In the genomic region with DNA sequence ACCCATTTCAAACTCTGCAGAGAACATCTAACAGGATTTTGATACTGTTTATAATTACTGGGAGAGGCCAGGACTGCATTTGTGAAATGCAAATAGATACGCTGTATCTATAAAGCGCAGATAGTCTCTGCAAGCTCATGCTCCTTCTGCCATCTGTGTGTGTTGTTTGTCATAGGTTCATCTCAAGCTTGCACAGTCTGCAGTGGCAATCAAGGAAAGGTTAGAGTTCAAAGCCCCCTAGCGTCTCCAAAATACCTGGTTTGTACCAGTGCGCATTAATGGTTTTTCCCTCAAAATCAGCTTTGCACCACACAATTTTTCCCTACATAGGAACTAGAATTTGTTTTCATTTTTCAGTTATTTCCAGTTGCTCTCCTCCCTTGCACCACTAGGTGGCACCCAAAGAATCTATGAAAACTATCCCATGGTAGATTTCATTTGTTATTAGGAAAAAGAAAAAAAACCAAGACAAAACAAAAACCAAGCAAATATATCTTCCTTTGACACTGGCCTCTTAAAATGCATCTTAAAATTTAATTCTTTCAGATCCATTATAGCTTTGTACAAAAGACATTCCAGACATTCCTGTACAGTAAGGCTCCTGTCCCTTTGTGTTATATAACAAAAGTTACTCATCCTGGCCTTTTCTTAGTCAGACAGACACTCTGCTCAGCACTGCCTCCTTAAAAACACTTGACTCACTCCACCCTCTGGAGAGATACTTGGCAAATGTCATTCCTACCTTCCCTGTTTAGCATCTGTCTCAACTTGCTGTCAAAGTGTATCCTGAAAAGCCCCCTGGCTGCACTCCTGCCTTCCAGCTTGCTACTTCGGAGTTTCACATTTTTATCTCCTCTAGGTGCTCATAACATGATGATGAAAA, we compare ENCODE assay signal across 8 mouse cellular contexts.
DNase-seq lines count a peak whose midpoint lies in the region; ATAC-seq lines count a peak whose summit lies in the region.

No protein-coding gene starts in this region.

- no peak overlapping the region for H3K4me3 ChIP-seq in hindbrain, embryonic 16.5 days (ENCODE audit: low read length)

- no peaks in the 10 kb centered on the region for H3K9me3 ChIP-seq in hindbrain, embryonic 16.5 days (ENCODE audit: control insufficient read depth, low read length)

- peak; percentile 72 for DNase-seq in testis, postnatal 10 days (ENCODE audit: low spot score)
- DNase-seq in testis, postnatal 14 days (ENCODE audit: low spot score) = no peak
- DNase-seq in adrenal gland, postnatal 25 days = peak; percentile 12
- DNase-seq in fat pad, adult 2 months (ENCODE audit: extremely low read depth, low read depth, low spot score) = peak; percentile 57
- peak; percentile 78 to 90 for DNase-seq in left cerebral cortex, postnatal 25 days (ENCODE audit: low spot score in 2 of 2)
- peak; percentile 3 to 6 for DNase-seq in natural killer cell, adult 2 months (ENCODE audit: low spot score in 2 of 2)
- no peak for DNase-seq in ovary, adult 18-20 months (ENCODE audit: low spot score)

- no peaks in the 10 kb centered on the region for H3K4me1 ChIP-seq in hindbrain, embryonic 16.5 days (ENCODE audit: control insufficient read depth, insufficient read depth, low read depth, low read length)

- H3K27me3 ChIP-seq in hindbrain, embryonic 16.5 days (replicated peaks; ENCODE audit: control insufficient read depth, insufficient read depth, low read length) = no peaks in the 10 kb centered on the region

- no peaks in the 10 kb centered on the region for H3K36me3 ChIP-seq in hindbrain, embryonic 16.5 days (ENCODE audit: control insufficient read depth, insufficient read depth, low read length)

- H3K27ac ChIP-seq in hindbrain, embryonic 16.5 days (ENCODE audit: low read depth, low read length) = no peak overlapping the region

- H3K4me2 ChIP-seq in hindbrain, embryonic 16.5 days (ENCODE audit: low read length) = no peak overlapping the region

- intact Hi-C loops in left cerebral cortex, postnatal 25 days (cut with DNase I) = loop anchor here (5.0 kb wide), 2 partner anchors 94 to 904 kb away; a partner anchor contains a TSS

- WGBS in hindbrain, embryonic 16.5 days = 78% methylated on average over 5 of the region's 5 CpGs

- no peak overlapping the region for H3K9ac ChIP-seq in hindbrain, embryonic 16.5 days (ENCODE audit: low read depth, low read length)

- ATAC-seq in hindbrain, embryonic 16.5 days = peak; percentile 37; the same call in 1 of the 2 replicates

Comparison
In these comparisons a context has a peak if more than half of its experiments do, and no peak if none do; other contexts are left out.
1. DNase-seq: peak in testis, postnatal 10 days (single experiment), adrenal gland, postnatal 25 days (single experiment), fat pad, adult 2 months (single experiment), left cerebral cortex, postnatal 25 days (2 of 2) and natural killer cell, adult 2 months (2 of 2); none in testis, postnatal 14 days (single experiment) and ovary, adult 18-20 months (single experiment).